Mouse (Mus musculus) small intestine, adult 2 months (tissue): ENCODE measurements around the gene Arel1.

Source experiments
- CTCF ChIP-seq: fragments of 200-500 bp; IDR thresholded peaks from 2 replicates; pipeline ENCODE4 v1.5.1; 2012; ENCODE audit warnings: low read depth, mild to moderate bottlenecking, control low read depth, inconsistent platforms, low read length, moderate library complexity, mixed read lengths; ENCODE audit not compliant: insufficient replicate concordance, insufficient read length; ENCODE audit errors: extremely low read depth
- POLR2A ChIP-seq: fragments of 200-500 bp; IDR thresholded peaks from 2 replicates; pipeline ENCODE4 v1.6.1; 2012; ENCODE audit warnings: low read depth, mild to moderate bottlenecking, control low read depth, inconsistent platforms, low read length, moderate library complexity

- no peak for TF ChIP-seq CTCF
- no peak for TF ChIP-seq POLR2A
These were observed 55.7 kb downstream of the Arel1 start for GRCm38 (mm10) chr12:84914959-84915358.
